Mouse (Mus musculus) intestine, postnatal 0 days (tissue): ENCODE results near the gene Vmn2r86. TPM values are rescaled to one million over a fixed set of nuclear protein-coding genes. Genes with fewer than 3 reads are reported as not detected.
A peak's percentile ranks its signal among the peaks of the same experiment; 100 is the strongest.
"Not testable (repeated sequence)": the region's sequence is repeated elsewhere in the genome, so short reads cannot be mapped to it uniquely, and the experiment has no call there.

Experiments
- ATAC-seq: fragments of 200-750 bp; cut with Nextera tagmentation; 2 replicates; pipeline ENCODE4 v1.8.0; 2017; ENCODE audit warnings: mild to moderate bottlenecking, moderate TSS enrichment, moderate library complexity
- H3K27ac ChIP-seq: fragments of 300-500 bp; sonication (generic); 2 replicates; pipeline ENCODE4 v1.5.1; 2014; ENCODE audit warnings: mild to moderate bottlenecking, low read depth, low read length, moderate library complexity
- H3K27me3 ChIP-seq: fragments of 300-500 bp; sonication (generic); replicated peaks from 2 replicates; pipeline ENCODE4 v1.6.1; 2014; ENCODE audit warnings: low read length, mixed read lengths; ENCODE audit not compliant: control insufficient read depth, insufficient read depth
- H3K36me3 ChIP-seq: fragments of 300-500 bp; sonication (generic); 2 replicates; pipeline ENCODE4 v1.6.1; 2014; ENCODE audit warnings: mild to moderate bottlenecking, moderate library complexity; ENCODE audit not compliant: control insufficient read depth, insufficient read depth
- H3K4me1 ChIP-seq: fragments of 300-500 bp; sonication (generic); replicated peaks from 2 replicates; pipeline ENCODE4 v1.6.1; 2014; ENCODE audit warnings: antibody characterized with exemption, low read length, mixed read lengths; ENCODE audit not compliant: control insufficient read depth, insufficient read depth
- H3K4me2 ChIP-seq: fragments of 300-500 bp; sonication (generic); replicated peaks from 2 replicates; pipeline ENCODE4 v1.6.1; 2014; ENCODE audit warnings: low read depth, mild to moderate bottlenecking, moderate library complexity
- H3K4me3 ChIP-seq: fragments of 300-500 bp; sonication (generic); 2 replicates; pipeline ENCODE4 v1.5.1; 2014; ENCODE audit warnings: low read depth, low read length
- H3K9ac ChIP-seq: fragments of 300-500 bp; sonication (generic); 2 replicates; pipeline ENCODE4 v1.6.1; 2014; ENCODE audit warnings: mild to moderate bottlenecking, low read depth, low read length
- H3K9me3 ChIP-seq: fragments of 300-500 bp; sonication (generic); 2 replicates; pipeline ENCODE4 v1.6.1; 2016; ENCODE audit warnings: mixed run types; ENCODE audit not compliant: control insufficient read depth
- CTCF ChIP-seq: sonication (generic); IDR thresholded peaks from 2 replicates; pipeline ENCODE4 v1.5.1; 2016; ENCODE audit warnings: low read depth, mild to moderate bottlenecking, control low read depth, antibody characterized with exemption, moderate library complexity
- WGBS: fragments of 180-500 bp; shearing (Covaris S2); extraction: QIAGEN DNeasy Blood & Tissue Kit; methylation state at CpG from one replicate; pipeline ENCODE4 v1.1.7; 2014; 5-methylcytosine and 5-hydroxymethylcytosine counted together
- polyA plus RNA-seq: library from polyadenylated mRNA; unstranded; fragments of >200 nt; fragmentation: Nextera tagmentation; extraction: Ambion mirVana; gene quantifications from 2 replicates; pipeline ENCODE4 v1.2.1, GENCODE M21; 2015

Gene Vmn2r86
- polyA plus RNA-seq, 1 experiment from 2014 or later = not detected

DNA sequence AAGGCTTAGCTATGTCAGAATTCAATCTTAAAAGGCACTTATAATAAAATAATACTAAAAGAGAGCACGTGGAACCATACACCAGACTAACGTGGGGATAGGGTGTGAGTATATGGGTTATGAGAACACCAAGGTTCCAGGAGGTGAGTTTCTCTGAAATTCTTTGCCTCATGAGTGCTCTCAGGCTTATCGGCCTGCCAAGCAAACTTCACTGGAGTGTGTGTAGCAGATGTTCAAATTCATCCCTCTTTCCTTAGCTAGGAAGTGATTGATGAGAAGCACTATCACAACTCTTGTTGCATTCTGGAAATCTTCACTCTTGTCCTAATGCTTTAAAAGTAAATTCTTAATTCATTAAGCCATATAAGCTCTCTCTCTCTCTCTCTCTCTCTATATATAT, 35.4 kb downstream of the Vmn2r86 start:
- no peak for TF ChIP-seq CTCF
- Histone ChIP-seq H3K4me1 (no peaks in the 10 kb centered on the region), H3K4me2 (no peak overlapping the region), H3K9ac (no peak overlapping the region), H3K4me3 (no peak overlapping the region), H3K27me3 (no peaks in the 10 kb centered on the region), H3K27ac (no peak overlapping the region), H3K9me3 (no peaks in the 10 kb centered on the region), H3K36me3 (no peaks in the 10 kb centered on the region)
- no peak for ATAC-seq
- WGBS = 88% methylated on average over 3 of the region's 3 CpGs

DNA sequence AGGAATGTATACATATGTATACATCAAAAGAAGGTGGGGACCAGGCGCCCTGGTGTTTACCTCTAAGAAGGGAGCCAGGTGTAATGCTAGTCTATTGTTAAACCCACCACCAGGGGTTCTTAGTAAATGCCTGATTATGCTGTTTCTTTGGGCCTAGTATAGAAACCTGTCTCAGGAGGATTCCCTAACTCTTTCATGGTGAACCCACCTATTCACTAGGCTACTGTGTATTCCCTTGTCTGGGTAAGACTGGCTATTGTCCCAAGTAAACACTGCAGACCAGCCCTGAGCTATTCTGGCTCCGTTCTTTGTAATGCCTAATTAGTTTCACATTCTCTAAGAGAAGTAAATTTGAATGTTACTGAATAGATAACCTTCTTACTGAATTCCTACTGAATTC, 35.9 kb downstream of the Vmn2r86 start:
- not testable (repeated sequence) for H3K9me3 ChIP-seq, H3K4me1 ChIP-seq, H3K4me2 ChIP-seq, H3K4me3 ChIP-seq, ATAC-seq, H3K9ac ChIP-seq, H3K27ac ChIP-seq, H3K27me3 ChIP-seq, H3K36me3 ChIP-seq
- WGBS = 46% methylated on average over 2 of the region's 2 CpGs

DNA sequence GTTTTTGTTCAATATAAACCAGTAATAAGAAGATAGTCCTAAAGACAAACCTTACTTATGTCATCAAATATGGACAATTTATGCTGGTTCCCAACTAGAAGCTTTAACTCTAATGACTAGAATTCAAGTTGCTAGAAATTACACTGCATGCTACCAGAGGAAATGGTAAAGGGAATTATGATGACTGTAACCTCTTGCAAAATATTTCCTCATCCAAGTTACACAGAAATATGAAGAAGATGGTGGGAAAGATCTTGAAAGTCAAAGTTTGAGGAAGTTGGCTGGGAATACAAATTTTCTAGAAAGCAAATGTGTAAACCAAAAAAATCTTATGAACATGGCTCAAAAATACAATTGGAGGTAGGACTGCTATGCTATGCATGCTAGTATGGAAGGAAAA, 39.5 kb downstream of the Vmn2r86 start:
- H3K27me3 ChIP-seq, H3K4me1 ChIP-seq, ATAC-seq, H3K9me3 ChIP-seq, H3K27ac ChIP-seq, H3K4me3 ChIP-seq, H3K36me3 ChIP-seq, H3K4me2 ChIP-seq, H3K9ac ChIP-seq: not testable (repeated sequence)

DNA sequence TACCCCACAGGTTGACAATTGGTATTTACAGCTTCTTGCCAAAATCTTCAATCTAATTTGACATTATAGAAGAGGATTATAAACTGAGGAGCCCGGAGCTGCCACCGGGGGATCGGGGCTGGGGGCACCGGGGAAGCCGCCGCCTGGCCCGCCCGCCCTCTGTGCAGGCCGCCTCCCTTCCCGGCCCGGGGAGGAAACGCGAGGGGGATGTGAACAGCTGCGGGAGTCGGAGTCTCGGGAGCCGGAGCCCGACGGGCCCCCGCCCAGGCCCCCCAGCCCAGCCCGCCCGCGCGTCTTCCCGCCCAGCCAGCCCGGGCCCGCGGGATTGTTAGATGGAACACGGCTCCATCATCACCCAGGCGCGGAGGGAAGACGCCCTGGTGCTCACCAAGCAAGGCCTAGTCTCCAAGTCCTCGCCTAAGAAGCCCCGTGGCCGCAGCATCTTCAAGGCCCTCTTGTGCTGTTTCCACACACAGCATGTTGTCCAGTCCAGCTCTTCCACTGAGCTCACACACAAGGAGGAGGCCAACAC, 43.6 kb downstream of the Vmn2r86 start:
- H3K9ac ChIP-seq, H3K27me3 ChIP-seq, H3K4me3 ChIP-seq, H3K9me3 ChIP-seq, H3K27ac ChIP-seq, H3K36me3 ChIP-seq, H3K4me2 ChIP-seq, H3K4me1 ChIP-seq: not testable (repeated sequence)
- peak; percentile 28; the same call in 1 of the 2 replicates for ATAC-seq
- WGBS = 62% methylated on average over 27 of the region's 35 CpGs

DNA sequence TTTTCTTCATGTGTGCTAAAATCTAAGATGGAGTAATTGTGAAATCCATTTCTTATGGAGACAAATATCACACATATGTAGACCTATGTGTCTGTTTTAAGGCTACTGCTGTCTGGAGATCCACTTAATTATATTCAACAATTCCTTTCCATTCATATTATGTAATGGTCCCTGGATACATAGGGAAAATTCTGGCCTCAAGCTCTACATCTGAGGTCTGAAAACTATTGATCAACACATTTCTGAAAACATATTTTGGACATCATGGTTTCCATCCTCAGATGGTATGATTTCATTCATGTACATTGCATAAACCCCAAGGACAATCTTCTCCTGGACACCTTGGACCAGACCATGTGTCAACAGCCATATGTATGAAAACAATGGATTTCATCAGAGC, 61.6 kb downstream of the Vmn2r86 start, which contains the start of gene Vmn2r84:
Gene Vmn2r84 (minus strand): TSS at position 101 of the 400 bp plus-strand sequence.
- Histone ChIP-seq H3K4me2 (no peak within 1 kb of the TSS), H3K4me1 (no peaks in the 10 kb centered on the region), H3K9ac (no peak within 1 kb of the TSS), H3K27ac (no peak within 1 kb of the TSS), H3K27me3 (no peaks in the 10 kb centered on the region), H3K36me3 (no peaks in the 10 kb centered on the region), H3K4me3 (no peak within 1 kb of the TSS), H3K9me3 (no peaks in the 10 kb centered on the region)
- no peak for ATAC-seq
- TF ChIP-seq CTCF = no peak

Other genes with a start within 250 kb of the Vmn2r86 start
- not detected in 2 replicates for gene Olfr827, start 241.6 kb downstream of the Vmn2r86 start, polyA plus RNA-seq
- not detected in 2 replicates for gene Neurod4, start 175.8 kb downstream of the Vmn2r86 start, polyA plus RNA-seq
- gene Tespa1, start 133.2 kb downstream of the Vmn2r86 start, polyA plus RNA-seq = 0.48 and 0.64 TPM in 2 replicates
- not detected in 2 replicates for gene Vmn2r84, start 61.7 kb downstream of the Vmn2r86 start, polyA plus RNA-seq
- not detected in 2 replicates for gene Vmn2r85, start 26.3 kb downstream of the Vmn2r86 start, polyA plus RNA-seq
- gene Vmn2r87, start 41.3 kb upstream of the Vmn2r86 start, polyA plus RNA-seq = not detected in 2 replicates